Mouse (Mus musculus): Measurements from ENCODE around the gene Mia2. TPM values are rescaled to one million over a fixed set of nuclear protein-coding genes. Genes with fewer than 3 reads are reported as not detected.

Gene Mia2
- total and polyA plus RNA-seq, 3 experiments, result 103 to 175 TPM; not detected in 1

DNA sequence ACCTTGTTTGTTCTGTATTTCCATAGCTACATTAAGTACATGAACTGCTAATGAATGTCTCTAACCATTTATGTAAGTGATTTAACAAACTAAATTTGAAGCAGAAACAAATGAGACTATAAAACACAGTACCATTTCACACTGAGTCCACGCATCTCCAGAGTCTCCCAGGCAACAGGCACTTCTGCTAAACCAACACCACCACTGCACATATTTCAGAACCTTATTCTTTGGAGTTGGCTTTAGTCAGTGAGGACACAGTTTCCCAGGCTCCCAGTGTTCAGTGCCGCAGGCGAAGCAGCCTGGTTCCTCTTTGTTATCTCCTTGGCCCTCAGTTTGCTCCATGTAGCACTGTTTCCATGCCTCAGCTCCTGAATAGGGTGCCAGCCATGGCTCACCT, 82.2 kb downstream of the Mia2 start:
- Histone ChIP-seq H3K9ac (ENCODE audit: control insufficient read depth, low read depth, low read length, poor library complexity, severe bottlenecking) (no peak overlapping the region), H3K4me1 (ENCODE audit: control insufficient read depth in 1 of 2, insufficient read depth in 2 of 2, low read length in 2 of 2) (no peaks in the 10 kb centered on the region), H3K9me3 (replicated peaks; ENCODE audit: insufficient read depth, low read length) (no peaks in the 10 kb centered on the region), H3K79me2 (ENCODE audit: control insufficient read depth, insufficient read depth, low read length, poor library complexity) (0 out of 2 replicates have a peak, but pooled peaks cover 2% of the 10 kb centered on the region), H3K4me3 (ENCODE audit: control insufficient read depth in 1 of 2, insufficient read depth in 1 of 2, low read depth in 2 of 2, low read length in 2 of 2) (no peak overlapping the region), H3K36me3 (ENCODE audit: control insufficient read depth in 1 of 2, insufficient read depth in 2 of 2, low read length in 2 of 2) (peaks cover 0 to 82% of the 10 kb centered on the region in 2 experiments; a peak in 2 of 4 replicates), H3K27ac (ENCODE audit: control insufficient read depth, low read depth, low read length) (no peak overlapping the region), H3K27me3 (ENCODE audit: control insufficient read depth in 1 of 2, insufficient read depth in 2 of 2, low read length in 2 of 2) (no peaks in the 10 kb centered on the region)
- DNase-seq (ENCODE audit: low read depth, low spot score), result no peak
- no peak for TF ChIP-seq RAD21 (IDR thresholded peaks at IDR 0.05; ENCODE audit: low read depth, low read length)
- no peak for TF ChIP-seq CHD2 (IDR thresholded peaks at IDR 0.05; ENCODE audit: low read length)
- TF ChIP-seq TCF12 (IDR thresholded peaks at IDR 0.05; ENCODE audit: low read depth, low read length), result no peak
- no peak for TF ChIP-seq GABPA (IDR thresholded peaks at IDR 0.05; ENCODE audit: low read depth, low read length)
- TF ChIP-seq MAX (IDR thresholded peaks at IDR 0.05; ENCODE audit: low read length), result no peak
- TF ChIP-seq USF2 (IDR thresholded peaks at IDR 0.05; ENCODE audit: borderline replicate concordance in 1 of 2, insufficient read depth in 1 of 2, low read depth in 1 of 2, low read length in 2 of 2), result no peak
- no peak for TF ChIP-seq POLR2AphosphoS2 (IDR thresholded peaks at IDR 0.05; ENCODE audit: low read length)
- TF ChIP-seq KAT2A (conservative IDR thresholded peaks at IDR 0.05; ENCODE audit: low read depth, low read length), result no peak
- no peak for TF ChIP-seq RCOR1 (IDR thresholded peaks at IDR 0.05; ENCODE audit: low read depth, low read length)
- TF ChIP-seq NRF1 (IDR thresholded peaks at IDR 0.05; ENCODE audit: insufficient read depth, low read depth, low read length, poor library complexity, severe bottlenecking), result no peak
- TF ChIP-seq EP300 (IDR thresholded peaks at IDR 0.05; ENCODE audit: low read depth in 1 of 2, low read length in 2 of 2), result no peak
- TF ChIP-seq ZC3H11A (IDR thresholded peaks at IDR 0.05; ENCODE audit: low read depth, low read length), result no peak
- no peak for TF ChIP-seq MAFK (IDR thresholded peaks at IDR 0.05; ENCODE audit: borderline replicate concordance, low read depth, low read length)
- TF ChIP-seq ELF1 (IDR thresholded peaks at IDR 0.05; ENCODE audit: low read depth, low read length), result no peak
- no peak for TF ChIP-seq CHD1 (IDR thresholded peaks at IDR 0.05; ENCODE audit: low read depth, low read length)
- no peak for TF ChIP-seq ZMIZ1 (IDR thresholded peaks at IDR 0.05; ENCODE audit: low read depth, low read length)
- no peak for TF ChIP-seq CTCF (IDR thresholded peaks at IDR 0.05 in 2 of 3, conservative IDR thresholded peaks at IDR 0.05 in 1 of 3; ENCODE audit: control insufficient read depth in 1 of 3, insufficient read depth in 1 of 3, low read depth in 2 of 3, low read length in 3 of 3, poor library complexity in 1 of 3, severe bottlenecking in 1 of 3)

DNA sequence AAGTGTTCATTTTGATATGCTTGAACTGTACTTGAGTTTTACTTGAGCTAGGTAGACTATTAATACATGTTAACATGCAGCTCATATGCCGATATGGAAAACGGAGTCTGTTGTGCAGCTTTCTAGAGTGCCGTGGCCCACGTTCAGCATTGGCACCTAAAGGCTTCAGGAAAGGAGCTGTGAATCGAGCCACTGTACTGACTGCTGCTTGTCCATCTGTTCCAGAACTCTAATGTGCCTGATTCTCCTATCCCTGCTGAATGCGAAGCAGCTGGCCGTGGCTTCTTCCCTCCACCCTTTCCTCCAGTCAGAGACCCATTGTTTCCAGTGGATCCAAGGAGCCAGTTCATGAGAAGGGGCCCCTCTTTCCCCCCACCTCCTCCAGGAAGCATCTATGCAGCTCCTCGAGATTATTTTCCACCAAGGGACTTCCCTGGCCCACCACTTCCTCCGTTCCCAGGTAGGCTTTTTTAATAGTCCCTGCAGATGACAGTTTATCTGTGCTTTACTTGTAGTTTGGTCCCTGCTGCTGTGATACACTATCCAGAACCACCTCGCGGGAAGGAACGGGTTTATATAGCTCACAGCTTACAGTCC, 92.6 kb downstream of the Mia2 start:
- Histone ChIP-seq H3K4me3 (ENCODE audit: control insufficient read depth in 1 of 2, insufficient read depth in 1 of 2, low read depth in 2 of 2, low read length in 2 of 2) (no peak overlapping the region), H3K36me3 (ENCODE audit: control insufficient read depth in 1 of 2, insufficient read depth in 2 of 2, low read length in 2 of 2) (peaks cover 0 to 53% of the 10 kb centered on the region in 2 experiments; a peak in 2 of 4 replicates), H3K4me1 (ENCODE audit: control insufficient read depth in 1 of 2, insufficient read depth in 2 of 2, low read length in 2 of 2) (no peaks in the 10 kb centered on the region), H3K79me2 (ENCODE audit: control insufficient read depth, insufficient read depth, low read length, poor library complexity) (no peaks in the 10 kb centered on the region), H3K9me3 (replicated peaks; ENCODE audit: insufficient read depth, low read length) (no peaks in the 10 kb centered on the region), H3K9ac (ENCODE audit: control insufficient read depth, low read depth, low read length, poor library complexity, severe bottlenecking) (no peak overlapping the region), H3K27me3 (ENCODE audit: control insufficient read depth in 1 of 2, insufficient read depth in 2 of 2, low read length in 2 of 2) (no peaks in the 10 kb centered on the region), H3K27ac (ENCODE audit: control insufficient read depth, low read depth, low read length) (no peak overlapping the region)
- TF ChIP-seq NRF1 (IDR thresholded peaks at IDR 0.05; ENCODE audit: insufficient read depth, low read depth, low read length, poor library complexity, severe bottlenecking) (no peak), CHD2 (IDR thresholded peaks at IDR 0.05; ENCODE audit: low read length) (no peak), SIN3A (IDR thresholded peaks at IDR 0.05; ENCODE audit: low read length) (no peak), GABPA (IDR thresholded peaks at IDR 0.05; ENCODE audit: low read depth, low read length) (no peak), SMC3 (IDR thresholded peaks at IDR 0.05; ENCODE audit: low read depth, low read length) (no peak), ZNF384 (IDR thresholded peaks at IDR 0.05; ENCODE audit: low read depth, low read length) (no peak), USF1 (IDR thresholded peaks at IDR 0.05; ENCODE audit: low read depth, low read length) (no peak), E2F4 (IDR thresholded peaks at IDR 0.05; ENCODE audit: borderline replicate concordance, low read depth, low read length) (no peak), MEF2A (IDR thresholded peaks at IDR 0.05; ENCODE audit: extremely low read depth, insufficient replicate concordance, low read depth, low read length, poor library complexity, severe bottlenecking) (no peak), MAFK (IDR thresholded peaks at IDR 0.05; ENCODE audit: borderline replicate concordance, low read depth, low read length) (no peak), BHLHE40 (IDR thresholded peaks at IDR 0.05; ENCODE audit: borderline replicate concordance, low read depth, low read length) (no peak), EP300 (IDR thresholded peaks at IDR 0.05; ENCODE audit: low read depth in 1 of 2, low read length in 2 of 2) (no peak)
- DNase-seq (ENCODE audit: low read depth, low spot score), result no peak
